Mouse (Mus musculus) intestine, embryonic 15.5 days (tissue): ENCODE measurements at regions not wholly inside any gene's neighbourhood (a gene's known extent, or its start where the extent isn't known, plus 50 kb on each side); places are given as distances from the start of the nearest gene placed in this dataset.

Experiments
- ATAC-seq: fragments of 200-750 bp; cut with Nextera tagmentation; 2 replicates; pipeline ENCODE4 v1.8.0; 2017; ENCODE audit warnings: moderate TSS enrichment, moderate library complexity
- H3K27ac ChIP-seq: fragments of 300-500 bp; sonication (generic); 2 replicates; pipeline ENCODE4 v1.5.1; 2015; ENCODE audit warnings: mild to moderate bottlenecking, inconsistent platforms
- H3K27me3 ChIP-seq: fragments of 300-500 bp; sonication (generic); replicated peaks from 2 replicates; pipeline ENCODE4 v1.6.1; 2015; ENCODE audit warnings: inconsistent platforms
- H3K36me3 ChIP-seq: fragments of 300-500 bp; sonication (generic); 2 replicates; pipeline ENCODE4 v1.6.1; 2015; ENCODE audit warnings: inconsistent platforms
- H3K4me1 ChIP-seq: fragments of 300-500 bp; sonication (generic); replicated peaks from 2 replicates; pipeline ENCODE4 v1.6.1; 2015; ENCODE audit warnings: inconsistent platforms
- H3K4me2 ChIP-seq: fragments of 300-500 bp; sonication (generic); replicated peaks from 2 replicates; pipeline ENCODE4 v1.6.1; 2015; ENCODE audit warnings: mild to moderate bottlenecking, inconsistent platforms
- H3K4me3 ChIP-seq: fragments of 300-500 bp; sonication (generic); replicated peaks from 2 replicates; pipeline ENCODE4 v1.5.1; 2015; ENCODE audit warnings: inconsistent platforms
- H3K9ac ChIP-seq: fragments of 300-500 bp; sonication (generic); 2 replicates; pipeline ENCODE4 v1.6.1; 2015; ENCODE audit warnings: inconsistent platforms
- H3K9me3 ChIP-seq: fragments of 300-500 bp; sonication (generic); 2 replicates; pipeline ENCODE4 v1.6.1; 2016; ENCODE audit warnings: inconsistent platforms
- WGBS: fragments of 180-500 bp; shearing (Covaris S2); methylation state at CpG from one replicate; pipeline ENCODE4 v1.1.7; 2015; 5-methylcytosine and 5-hydroxymethylcytosine counted together

GRCm38 (mm10) chr11:110727357-110727961 lies 240.4 kb upstream of the Kcnj16 start:
- Histone ChIP-seq H3K27ac (no peak overlapping the region), H3K9me3 (no peaks in the 10 kb centered on the region), H3K9ac (no peak overlapping the region), H3K36me3 (no peaks in the 10 kb centered on the region), H3K27me3 (no peaks in the 10 kb centered on the region), H3K4me2 (no peak overlapping the region), H3K4me1 (no peaks in the 10 kb centered on the region), H3K4me3 (no peak overlapping the region)
- no peak for ATAC-seq
- WGBS: 77% methylated on average over 3 of the region's 3 CpGs

GRCm38 (mm10) chr11:110731510-110731909 lies 236.3 kb upstream of the Kcnj16 start:
- no peak overlapping the region for H3K4me3 ChIP-seq
- no peak for ATAC-seq
- no peaks in the 10 kb centered on the region for H3K27me3 ChIP-seq
- 69% methylated on average over 3 of the region's 3 CpGs for WGBS
- H3K9ac ChIP-seq: no peak overlapping the region
- H3K4me1 ChIP-seq: no peaks in the 10 kb centered on the region
- no peak overlapping the region for H3K27ac ChIP-seq
- no peaks in the 10 kb centered on the region for H3K9me3 ChIP-seq
- H3K36me3 ChIP-seq: no peaks in the 10 kb centered on the region
- no peak overlapping the region for H3K4me2 ChIP-seq

- no peaks in the 10 kb centered on the region for H3K9me3 ChIP-seq
- H3K27me3 ChIP-seq: no peaks in the 10 kb centered on the region
- no peak for ATAC-seq
- H3K27ac ChIP-seq: no peak overlapping the region
- no peak overlapping the region for H3K4me2 ChIP-seq
- H3K4me1 ChIP-seq: no peaks in the 10 kb centered on the region
- H3K4me3 ChIP-seq: no peak overlapping the region
- no peak overlapping the region for H3K9ac ChIP-seq
- no peaks in the 10 kb centered on the region for H3K36me3 ChIP-seq
Measured at GRCm38 (mm10) chr11:110774128-110774527, 193.7 kb upstream of the Kcnj16 start.

- no peaks in the 10 kb centered on the region for H3K36me3 ChIP-seq
- WGBS: 72% methylated on average over 3 of the region's 3 CpGs
- H3K4me1 ChIP-seq: no peaks in the 10 kb centered on the region
- H3K9me3 ChIP-seq: no peaks in the 10 kb centered on the region
- H3K27me3 ChIP-seq: no peaks in the 10 kb centered on the region
- no peak overlapping the region for H3K4me2 ChIP-seq
- H3K4me3 ChIP-seq: no peak overlapping the region
- H3K27ac ChIP-seq: no peak overlapping the region
- ATAC-seq: no peak
- H3K9ac ChIP-seq: no peak overlapping the region
Measured at GRCm38 (mm10) chr11:110781492-110782276, 186.1 kb upstream of the Kcnj16 start.

- no peak for ATAC-seq
- WGBS: 33% methylated on average over 4 of the region's 4 CpGs
- Histone ChIP-seq H3K9me3 (no peaks in the 10 kb centered on the region), H3K9ac (no peak overlapping the region), H3K4me1 (no peaks in the 10 kb centered on the region), H3K4me3 (no peak overlapping the region), H3K4me2 (no peak overlapping the region), H3K36me3 (no peaks in the 10 kb centered on the region), H3K27ac (no peak overlapping the region), H3K27me3 (no peaks in the 10 kb centered on the region)
Measured at GRCm38 (mm10) chr11:110789537-110789936, 178.3 kb upstream of the Kcnj16 start.

DNA sequence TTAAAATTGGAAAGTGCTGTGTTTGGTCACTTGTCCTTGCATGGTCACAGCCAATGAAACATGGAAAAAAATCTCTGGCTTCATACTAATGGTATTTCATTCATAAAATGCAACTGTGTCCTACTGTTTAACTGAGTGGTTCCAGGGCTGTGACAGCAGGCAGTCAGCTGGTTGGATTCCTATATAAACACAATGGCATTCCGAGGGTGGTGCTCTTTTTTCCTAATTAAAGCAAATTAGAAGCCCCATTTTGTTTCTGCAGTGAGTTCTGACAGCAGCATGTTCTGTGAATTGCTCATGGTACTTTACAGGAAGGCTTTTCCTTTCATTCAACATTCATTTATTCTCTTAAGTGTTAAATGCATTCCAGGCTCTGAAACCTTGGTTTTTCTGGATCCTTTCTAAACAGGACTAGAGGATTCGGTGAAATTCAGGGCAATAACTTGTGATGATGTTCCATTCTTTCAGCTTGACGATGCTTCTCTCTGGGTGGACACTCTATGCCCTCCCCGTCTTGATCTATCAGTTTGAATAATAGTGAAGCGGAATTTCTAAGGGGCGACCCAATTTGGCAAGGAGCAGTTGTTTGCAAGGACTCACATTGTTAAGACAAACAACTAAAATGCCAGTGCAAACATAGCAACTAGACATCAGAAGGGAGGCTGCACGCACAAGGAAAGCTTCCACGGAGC lies 167.8 kb upstream of the Kcnj16 start:
- no peak overlapping the region for H3K9ac ChIP-seq
- H3K27ac ChIP-seq: no peak overlapping the region
- H3K27me3 ChIP-seq: no peaks in the 10 kb centered on the region
- no peaks in the 10 kb centered on the region for H3K4me1 ChIP-seq
- H3K4me3 ChIP-seq: no peak overlapping the region
- no peak for ATAC-seq
- H3K9me3 ChIP-seq: no peaks in the 10 kb centered on the region
- H3K4me2 ChIP-seq: no peak overlapping the region
- H3K36me3 ChIP-seq: no peaks in the 10 kb centered on the region
- 46% methylated on average over 8 of the region's 8 CpGs for WGBS

DNA sequence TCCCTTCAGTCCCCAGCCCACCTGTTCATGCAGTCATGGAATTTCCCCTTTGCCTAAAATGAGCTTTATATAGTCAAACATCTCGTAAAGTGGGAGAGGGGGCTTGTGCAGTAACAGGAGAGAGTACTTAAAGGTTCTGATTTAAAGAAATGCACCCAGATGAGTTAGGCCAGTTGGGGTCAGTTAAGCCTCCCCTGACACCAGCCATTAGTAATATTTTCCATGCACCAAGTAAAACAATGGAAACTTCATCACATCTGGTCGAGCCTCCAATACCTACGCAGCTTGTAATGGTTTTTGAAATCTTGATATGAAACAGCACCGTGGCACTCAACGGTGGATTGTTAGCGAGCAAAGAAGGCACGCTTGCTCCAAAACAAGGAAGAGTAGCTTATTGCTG lies 165.8 kb upstream of the Kcnj16 start:
- Histone ChIP-seq H3K36me3 (no peaks in the 10 kb centered on the region), H3K9ac (no peak overlapping the region), H3K4me1 (no peaks in the 10 kb centered on the region), H3K9me3 (no peaks in the 10 kb centered on the region), H3K4me3 (no peak overlapping the region), H3K27ac (no peak overlapping the region), H3K4me2 (no peak overlapping the region), H3K27me3 (no peaks in the 10 kb centered on the region)
- 66% methylated on average over 7 of the region's 7 CpGs for WGBS
- no peak for ATAC-seq

GRCm38 (mm10) chr11:110804079-110804478 lies 163.8 kb upstream of the Kcnj16 start:
- no peak overlapping the region for H3K9ac ChIP-seq
- no peaks in the 10 kb centered on the region for H3K36me3 ChIP-seq
- ATAC-seq: no peak
- no peak overlapping the region for H3K4me3 ChIP-seq
- H3K4me2 ChIP-seq: no peak overlapping the region
- no peaks in the 10 kb centered on the region for H3K27me3 ChIP-seq
- H3K27ac ChIP-seq: no peak overlapping the region
- H3K4me1 ChIP-seq: no peaks in the 10 kb centered on the region
- WGBS: 90% methylated on average over 1 of the region's 1 CpGs
- H3K9me3 ChIP-seq: no peaks in the 10 kb centered on the region

DNA sequence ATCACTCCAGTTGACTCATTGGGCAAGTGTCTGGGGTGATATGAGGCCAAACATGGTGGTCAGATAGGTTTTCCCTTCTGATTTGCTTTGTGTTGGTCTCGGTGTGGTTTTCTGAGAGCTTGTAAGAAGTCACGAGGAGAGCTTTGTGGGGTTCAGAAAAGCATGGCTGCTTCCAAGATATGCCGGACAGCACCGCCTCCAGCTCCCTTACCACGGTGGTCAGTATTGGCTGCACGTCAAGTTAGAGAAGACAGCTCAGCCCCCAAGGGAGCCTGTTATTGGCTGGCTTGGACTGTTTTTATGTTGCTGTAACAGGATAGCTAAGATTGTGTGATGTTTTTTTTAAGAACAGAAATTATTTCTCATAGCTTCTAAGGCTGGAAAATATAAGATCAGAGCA lies 154.7 kb upstream of the Kcnj16 start:
- no peak overlapping the region for H3K9ac ChIP-seq
- no peak overlapping the region for H3K27ac ChIP-seq
- no peak overlapping the region for H3K4me3 ChIP-seq
- H3K27me3 ChIP-seq: no peaks in the 10 kb centered on the region
- H3K36me3 ChIP-seq: no peaks in the 10 kb centered on the region
- no peaks in the 10 kb centered on the region for H3K4me1 ChIP-seq
- H3K9me3 ChIP-seq: no peaks in the 10 kb centered on the region
- H3K4me2 ChIP-seq: no peak overlapping the region
- ATAC-seq: no peak
- WGBS: 84% methylated on average over 6 of the region's 6 CpGs

DNA sequence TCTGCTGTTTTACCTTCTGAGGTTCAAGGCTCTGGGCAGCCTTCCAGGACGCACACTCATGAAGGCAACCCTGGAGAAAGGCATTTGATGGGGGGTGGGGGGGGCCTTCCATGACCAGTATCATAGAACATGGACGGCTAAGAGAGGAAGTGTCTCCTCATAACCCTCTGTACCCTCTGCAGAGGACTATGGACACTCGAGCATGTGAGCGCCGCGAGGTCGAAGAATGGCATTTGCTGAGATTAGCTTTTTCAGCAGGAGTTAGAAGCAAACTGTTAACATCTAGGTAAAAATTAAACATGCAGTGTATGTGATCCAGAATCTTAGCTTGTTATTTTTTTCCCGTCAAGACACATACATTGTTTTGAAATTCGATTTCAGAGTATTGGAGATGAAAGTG lies 153.1 kb upstream of the Kcnj16 start:
- Histone ChIP-seq H3K27me3 (no peaks in the 10 kb centered on the region), H3K27ac (no peak overlapping the region), H3K4me3 (no peak overlapping the region), H3K9ac (no peak overlapping the region), H3K4me1 (no peaks in the 10 kb centered on the region), H3K9me3 (no peaks in the 10 kb centered on the region), H3K36me3 (no peaks in the 10 kb centered on the region), H3K4me2 (no peak overlapping the region)
- WGBS: 82% methylated on average over 9 of the region's 9 CpGs
- no peak for ATAC-seq

- Histone ChIP-seq H3K4me1 (no peaks in the 10 kb centered on the region), H3K9me3 (no peaks in the 10 kb centered on the region), H3K4me2 (no peak overlapping the region), H3K36me3 (no peaks in the 10 kb centered on the region), H3K9ac (no peak overlapping the region), H3K27me3 (no peaks in the 10 kb centered on the region), H3K4me3 (no peak overlapping the region), H3K27ac (no peak overlapping the region)
- 80% methylated on average over 7 of the region's 7 CpGs for WGBS
- ATAC-seq: no peak
Measured at GRCm38 (mm10) chr11:110815206-110815605, 152.6 kb upstream of the Kcnj16 start.

GRCm38 (mm10) chr11:110828584-110828983 lies 139.2 kb upstream of the Kcnj16 start:
- Histone ChIP-seq H3K9ac (no peak overlapping the region), H3K4me1 (no peaks in the 10 kb centered on the region), H3K36me3 (no peaks in the 10 kb centered on the region), H3K9me3 (no peaks in the 10 kb centered on the region), H3K4me2 (no peak overlapping the region), H3K27ac (no peak overlapping the region), H3K27me3 (no peaks in the 10 kb centered on the region), H3K4me3 (no peak overlapping the region)
- no peak for ATAC-seq
- WGBS: 46% methylated on average over 5 of the region's 5 CpGs

DNA sequence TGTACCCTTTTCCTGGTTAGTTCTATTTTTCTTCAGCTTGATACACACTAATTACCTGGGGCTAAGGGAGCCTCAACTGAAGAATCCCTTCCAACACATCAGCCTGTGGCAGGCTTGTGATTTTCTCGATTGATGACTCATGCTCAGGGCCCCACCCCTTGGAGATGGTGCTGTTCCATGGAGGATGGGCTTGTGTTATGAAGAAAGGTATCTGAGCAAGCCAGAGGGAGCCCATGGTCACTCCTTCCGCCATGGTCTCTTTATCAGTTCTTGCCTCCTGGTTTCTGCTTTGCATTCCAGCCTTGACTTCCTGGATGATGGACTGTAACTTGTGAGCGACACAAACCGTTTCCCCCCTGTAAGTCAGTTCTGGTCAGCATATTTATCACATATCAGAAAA lies 131.1 kb upstream of the Kcnj16 start:
- Histone ChIP-seq H3K9me3 (no peaks in the 10 kb centered on the region), H3K27ac (no peak overlapping the region), H3K4me2 (no peak overlapping the region), H3K4me1 (no peaks in the 10 kb centered on the region), H3K36me3 (no peaks in the 10 kb centered on the region), H3K4me3 (no peak overlapping the region), H3K27me3 (no peaks in the 10 kb centered on the region), H3K9ac (no peak overlapping the region)
- WGBS: 84% methylated on average over 4 of the region's 4 CpGs
- no peak for ATAC-seq
